Mouse (Mus musculus) MEL-GATA-1-ER (cell line): ENCODE measurements at regions not wholly inside any gene's neighbourhood (a gene's known extent, or its start where the extent isn't known, plus 50 kb on each side); places are given as distances from the start of the nearest gene placed in this dataset.
"Not testable (repeated sequence)": the region's sequence is repeated elsewhere in the genome, so short reads cannot be mapped to it uniquely, and the experiment has no call there.

Experiments
- DNase-seq: peaks from one replicate; pipeline ENCODE4 v3.0.0-alpha.2; 2012; ENCODE audit warnings: low read depth; ENCODE audit errors: extremely low read depth

DNA sequence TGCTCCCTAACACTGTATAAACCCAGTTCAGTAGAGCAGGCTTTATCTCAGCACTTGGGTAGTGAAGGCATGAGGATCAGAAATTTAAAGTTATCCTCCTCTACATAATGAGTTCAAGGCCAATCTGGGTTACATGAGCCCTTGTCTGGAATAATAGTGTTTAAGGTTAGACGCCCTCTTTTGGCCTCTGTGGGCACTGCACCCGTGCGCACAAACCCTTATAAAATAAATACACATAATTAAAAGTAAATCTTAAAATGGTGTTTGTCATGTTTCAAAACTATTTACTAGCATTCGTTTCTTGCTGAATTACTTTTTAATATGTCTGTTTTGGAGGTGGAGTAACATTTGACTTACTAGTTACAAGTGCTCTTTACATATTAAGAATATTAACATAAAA lies 271.2 kb downstream of the Cyp26b1 start:
- no peak for DNase-seq

DNA sequence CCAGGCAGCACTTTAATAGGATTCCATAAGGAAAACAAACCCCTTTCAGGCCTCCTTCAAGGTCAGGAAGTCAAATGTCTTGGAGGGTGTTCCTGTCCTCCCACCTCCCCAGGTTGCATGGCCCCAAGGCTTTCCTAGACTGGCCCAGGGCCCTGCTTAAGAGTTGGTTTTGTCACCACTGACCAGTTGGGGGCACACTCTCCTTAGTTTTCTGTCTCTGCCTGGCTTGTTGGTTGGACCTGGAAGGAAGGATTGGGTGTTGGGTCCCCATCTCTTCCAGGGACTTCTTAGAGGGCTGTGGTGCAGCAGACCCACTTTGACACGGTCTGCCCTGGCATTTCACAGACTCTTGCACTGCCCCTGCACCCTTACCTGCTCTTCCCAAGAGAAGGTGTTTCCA lies 273.1 kb downstream of the Cyp26b1 start:
- DNase-seq: no peak

DNA sequence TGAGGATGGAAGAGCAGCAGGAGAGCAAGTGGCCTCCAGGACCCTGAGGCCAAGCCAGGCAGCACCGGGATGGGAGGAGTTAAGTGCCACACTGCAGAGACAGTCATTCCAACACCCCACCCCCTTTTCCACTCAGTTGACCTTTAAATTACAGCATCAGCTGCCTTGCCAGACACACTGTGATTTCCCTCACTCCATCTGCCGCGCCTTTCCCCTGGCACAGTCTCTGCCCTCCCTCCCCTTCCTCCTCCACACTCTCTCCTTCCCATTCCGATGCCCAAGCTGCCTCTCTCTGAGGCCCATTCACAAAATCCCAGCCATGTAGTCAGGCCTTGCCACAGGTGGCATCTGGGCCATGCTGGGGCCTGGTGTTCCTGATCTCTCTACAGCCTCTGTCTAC lies 274.9 kb downstream of the Cyp26b1 start:
- no peak for DNase-seq

DNA sequence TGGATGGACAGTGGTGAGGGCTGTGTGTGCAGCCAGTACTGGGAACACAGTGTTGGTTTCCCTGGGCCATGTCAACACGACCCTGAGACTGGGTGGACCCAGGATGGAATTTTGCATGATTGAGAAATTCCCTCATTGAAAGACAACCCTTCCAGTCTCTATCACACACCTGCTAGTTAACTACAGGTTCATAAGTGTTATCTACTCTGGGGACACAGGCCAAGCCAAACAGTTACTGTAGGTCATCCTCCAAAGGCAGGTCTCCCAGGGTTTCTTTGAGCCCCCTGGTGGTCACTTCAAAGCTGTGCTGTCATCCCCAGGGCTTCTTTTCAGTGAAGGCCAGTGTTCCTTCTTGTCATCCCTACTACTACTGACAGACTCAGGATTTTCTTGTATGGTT lies 276.7 kb downstream of the Cyp26b1 start:
- no peak for DNase-seq

DNA sequence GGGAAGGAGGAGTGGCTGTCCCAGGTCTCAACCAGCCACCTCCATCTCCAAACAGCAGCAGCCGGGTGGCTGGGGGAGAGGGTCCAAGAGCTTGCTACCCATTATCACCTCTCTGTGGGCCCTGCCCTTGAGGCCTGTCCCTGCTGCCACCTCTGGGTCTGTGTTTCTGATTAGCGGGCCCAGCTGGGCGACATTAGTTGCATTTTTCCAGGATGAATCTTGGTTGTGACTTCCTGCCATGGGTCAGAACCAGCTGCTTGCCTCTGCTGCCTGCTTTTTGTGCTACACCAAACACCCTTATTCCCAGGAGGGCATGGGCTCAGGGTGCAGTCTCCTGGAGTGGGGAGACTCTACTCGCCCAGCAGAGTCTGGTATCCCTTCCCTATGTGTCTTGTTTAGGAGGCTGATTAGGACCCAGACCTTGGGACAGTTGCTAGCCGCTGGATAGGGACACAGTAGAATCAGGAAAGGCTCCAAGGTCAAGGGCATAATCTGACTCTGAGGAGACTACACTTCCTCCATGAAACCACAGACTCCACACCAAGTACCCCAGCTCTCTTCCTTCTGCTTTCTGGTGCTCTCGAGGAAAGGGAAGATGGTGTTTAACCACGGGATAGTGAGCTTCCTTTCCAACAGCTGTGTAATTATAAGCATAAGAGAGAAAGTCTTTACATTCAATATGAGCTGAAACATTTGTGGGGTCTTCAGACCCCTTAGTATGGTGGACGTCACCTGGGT lies 278.4 kb downstream of the Cyp26b1 start:
- DNase-seq: peak; percentile 26

DNA sequence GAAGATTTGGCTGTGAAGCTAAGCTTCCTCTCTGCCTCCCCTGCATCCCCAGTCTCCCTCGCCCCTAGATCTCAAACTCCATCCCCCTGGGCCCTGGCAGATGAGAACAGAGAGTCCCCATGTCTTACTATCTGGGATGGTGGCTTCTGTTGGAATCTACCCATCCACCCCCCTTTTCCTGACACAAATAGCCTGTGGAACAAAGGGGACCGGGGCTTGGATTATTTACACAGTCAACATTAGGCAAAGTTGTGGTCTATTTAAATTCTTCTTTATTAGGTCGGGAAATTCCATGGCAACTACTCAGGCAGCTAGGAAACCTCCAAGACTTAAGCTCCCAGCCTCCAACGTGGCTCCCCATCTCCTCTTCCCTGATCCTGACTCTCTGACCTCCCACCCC lies 279.9 kb downstream of the Cyp26b1 start:
- DNase-seq: no peak

DNA sequence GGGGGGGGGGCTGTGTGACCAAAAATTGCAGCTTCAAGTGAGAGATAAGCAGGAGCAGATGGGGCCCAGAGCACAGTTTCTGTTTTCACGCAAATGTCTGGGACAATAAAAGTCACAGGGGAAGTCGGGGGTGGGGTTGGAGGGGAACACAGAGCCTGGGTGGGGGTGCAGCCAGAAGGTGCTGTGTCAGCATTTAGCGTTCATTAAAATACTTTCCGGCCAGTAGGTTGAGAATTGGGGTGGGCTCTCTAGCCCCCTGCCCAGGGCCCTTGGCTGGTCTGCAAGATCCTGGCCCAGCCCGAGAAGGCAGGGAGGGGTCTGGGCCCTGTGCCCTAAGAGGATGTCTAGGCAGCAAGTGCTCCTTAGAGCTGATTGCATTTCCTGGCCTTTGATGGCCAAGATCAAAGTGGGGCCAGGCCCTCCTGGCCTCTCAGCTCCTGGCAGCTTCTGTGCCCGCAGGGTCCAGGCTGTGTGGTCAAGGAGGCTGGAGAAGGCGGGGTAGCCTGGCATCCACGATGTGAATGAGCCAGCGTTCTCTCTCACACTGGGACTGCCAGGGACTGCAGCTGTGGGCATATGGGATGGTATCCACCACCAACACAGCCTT lies 283.0 kb downstream of the Cyp26b1 start:
- no peak for DNase-seq

DNA sequence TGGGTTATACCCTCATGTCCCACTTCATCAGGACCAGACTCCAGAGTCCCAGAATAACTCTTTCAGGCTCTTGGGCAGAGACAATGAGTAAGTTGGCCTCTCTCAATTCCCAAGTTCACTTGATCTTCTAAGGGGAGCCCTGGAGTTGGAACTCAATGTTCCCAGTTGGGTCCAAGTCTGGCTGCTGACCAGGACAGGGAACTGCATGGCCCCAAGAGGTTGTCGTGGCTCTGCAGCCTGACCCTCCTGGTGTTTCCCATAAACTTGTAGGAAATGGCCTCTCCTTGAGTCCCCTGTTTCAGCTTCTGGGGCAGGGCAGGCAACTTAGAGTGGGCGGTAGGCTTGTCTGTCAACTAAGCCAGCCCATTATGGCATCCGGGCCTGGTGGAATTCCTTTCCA lies 286.2 kb downstream of the Cyp26b1 start:
- no peak for DNase-seq

DNA sequence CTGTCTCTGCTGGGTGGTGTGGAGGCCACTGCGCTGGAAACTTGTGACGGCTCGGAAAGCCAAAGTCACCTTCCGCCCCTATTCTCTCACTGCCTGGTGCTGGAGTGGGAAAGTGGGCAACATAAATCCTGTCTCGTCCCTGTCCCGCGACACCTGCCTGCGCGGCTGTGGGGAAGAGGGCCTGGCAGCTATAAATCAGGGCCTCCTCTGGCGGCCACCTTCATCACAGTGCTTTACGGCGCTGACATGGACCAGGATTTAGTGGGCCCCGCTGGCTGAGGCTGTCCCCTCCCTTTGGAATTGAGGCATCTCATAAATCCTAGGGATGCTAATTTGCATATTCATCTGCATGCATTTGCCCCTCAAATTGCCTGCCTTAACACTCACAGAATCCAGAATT lies 287.1 kb downstream of the Cyp26b1 start:
- DNase-seq: no peak

DNA sequence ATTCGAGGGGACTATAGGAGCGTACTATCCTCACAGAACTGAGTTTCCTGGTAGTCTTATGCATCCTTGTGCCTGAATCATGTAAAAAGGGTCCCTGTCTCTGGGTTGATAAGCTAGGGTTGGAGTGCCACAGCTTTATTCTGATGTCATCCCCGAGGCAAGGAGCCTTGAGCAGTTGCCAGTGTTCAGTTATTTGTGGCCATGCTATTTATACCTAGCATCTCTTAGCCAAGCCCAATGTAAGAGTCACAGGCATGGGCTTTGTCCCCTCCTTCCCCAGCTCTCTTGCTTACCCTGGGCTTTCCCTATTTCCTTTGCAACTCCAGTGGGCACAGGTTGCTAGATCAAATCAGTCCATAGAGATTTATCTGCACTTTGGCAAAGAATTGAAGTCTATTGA lies 288.6 kb downstream of the Cyp26b1 start:
- DNase-seq: no peak

DNA sequence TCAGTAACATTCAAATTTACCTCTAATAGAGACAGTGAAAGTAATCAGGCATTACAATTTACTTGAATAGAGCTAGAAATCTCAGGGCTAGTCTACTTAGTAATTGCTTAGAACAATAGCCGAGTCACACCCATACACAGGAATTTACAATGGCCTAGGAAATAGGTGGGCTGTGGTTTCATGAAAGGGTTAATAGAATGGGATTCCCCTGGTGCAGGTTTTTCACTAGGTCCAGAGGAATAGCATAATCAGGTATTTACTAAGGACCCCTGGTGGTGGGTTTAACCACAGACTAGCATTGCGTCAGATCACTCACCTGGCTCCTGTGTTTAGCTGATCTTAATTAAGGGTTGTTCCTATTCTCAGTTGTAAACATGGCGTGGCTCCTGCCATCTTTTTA lies 290.8 kb downstream of the Cyp26b1 start:
- not testable (repeated sequence) for DNase-seq

DNA sequence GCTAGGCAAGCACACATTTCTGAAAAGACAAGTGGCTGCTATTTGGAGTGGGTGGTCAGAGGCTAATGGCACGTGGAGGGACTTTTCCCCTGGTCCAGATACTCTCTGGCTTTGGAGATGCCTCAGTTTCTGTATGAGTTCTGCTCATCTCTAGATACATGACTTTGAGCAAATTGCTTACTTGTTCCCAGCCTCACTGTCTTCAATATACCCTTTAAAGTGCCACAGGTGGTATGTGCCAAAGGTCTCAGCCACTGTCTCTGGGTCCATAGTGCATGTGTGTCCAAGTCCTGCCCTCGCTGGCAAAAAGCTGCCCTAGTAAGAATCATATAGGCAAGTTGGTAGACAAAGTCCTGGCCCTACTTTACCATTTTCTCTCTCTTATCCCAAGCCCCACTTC lies 291.5 kb downstream of the Dysf start:
- DNase-seq: no peak

DNA sequence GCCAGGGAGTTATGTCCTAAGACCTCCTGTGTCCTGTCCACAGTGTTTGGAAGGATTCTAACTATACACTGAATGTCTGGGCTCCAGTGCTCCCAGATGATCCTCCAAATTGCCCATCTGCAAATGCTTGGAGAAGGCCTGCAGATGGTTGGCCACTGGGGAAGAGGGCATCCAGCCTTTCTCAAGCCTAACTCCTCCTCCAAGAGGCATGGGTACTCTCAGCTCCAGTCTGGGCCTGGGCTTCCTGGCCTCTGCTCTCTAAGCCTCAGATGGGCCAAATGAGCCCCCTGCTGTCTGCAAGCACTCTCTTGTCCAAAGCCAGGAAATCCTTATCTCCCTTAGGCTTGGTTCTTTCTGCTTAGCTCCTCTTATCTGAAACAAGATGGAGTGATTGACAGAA lies 290.8 kb downstream of the Dysf start:
- DNase-seq: no peak

DNA sequence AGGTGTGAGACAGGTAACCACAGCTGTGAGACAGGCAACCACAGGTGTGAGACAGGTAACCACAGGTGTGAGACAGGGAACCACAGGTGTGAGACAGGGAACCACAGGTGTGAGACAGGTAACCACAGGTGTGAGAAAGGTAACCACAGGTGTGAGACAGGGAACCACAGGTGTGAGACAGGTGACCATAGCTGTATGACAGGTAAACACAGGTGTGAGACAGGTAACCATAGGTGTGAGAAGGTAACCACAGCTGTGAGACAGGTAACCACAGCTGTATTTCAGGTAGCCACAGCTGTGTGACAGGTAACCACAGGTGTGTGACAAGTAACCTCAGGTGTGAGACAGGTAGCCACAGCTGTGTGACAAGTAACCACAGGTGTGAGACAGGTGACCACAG lies 265.5 kb downstream of the Dysf start:
- DNase-seq: not testable (repeated sequence)

DNA sequence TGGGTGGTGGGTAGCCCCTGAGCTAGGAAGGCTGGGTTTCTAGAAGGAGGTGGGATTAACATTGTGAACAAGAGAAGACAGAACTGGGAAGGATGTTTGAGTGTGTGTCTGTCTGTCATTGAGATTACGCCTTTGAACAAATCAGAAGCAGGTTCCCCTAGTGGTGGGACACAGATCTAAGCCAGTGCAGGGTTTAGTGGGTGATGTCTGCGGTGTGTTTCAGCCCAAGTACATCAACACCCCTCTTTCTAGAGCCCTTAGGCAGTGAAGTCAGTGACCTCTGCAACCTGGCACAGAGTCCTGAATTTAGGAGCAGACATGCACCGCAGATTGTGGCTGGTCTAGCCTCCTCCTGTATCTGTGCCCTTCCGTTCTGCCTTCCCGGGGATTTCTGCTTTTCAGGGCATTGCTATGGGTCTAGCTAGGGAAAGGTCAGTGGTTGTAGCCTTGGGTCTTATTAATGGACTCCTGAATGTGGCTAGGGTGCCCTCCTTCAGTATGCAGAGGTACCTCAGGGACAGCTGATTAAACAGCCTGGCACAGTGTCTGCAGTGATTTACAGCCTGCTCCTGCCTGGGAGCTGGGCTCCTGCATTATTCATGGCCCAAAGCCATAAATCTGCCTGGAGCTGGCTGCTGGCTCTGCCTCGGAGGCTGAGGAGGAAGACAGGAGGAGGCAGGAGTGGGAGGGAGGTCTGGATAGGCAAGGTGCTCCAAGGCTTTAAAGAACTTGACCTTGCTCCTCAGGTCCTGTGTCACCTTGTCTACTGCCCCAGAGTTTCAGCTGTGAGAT lies 264.3 kb downstream of the Dysf start:
- DNase-seq: no peak

DNA sequence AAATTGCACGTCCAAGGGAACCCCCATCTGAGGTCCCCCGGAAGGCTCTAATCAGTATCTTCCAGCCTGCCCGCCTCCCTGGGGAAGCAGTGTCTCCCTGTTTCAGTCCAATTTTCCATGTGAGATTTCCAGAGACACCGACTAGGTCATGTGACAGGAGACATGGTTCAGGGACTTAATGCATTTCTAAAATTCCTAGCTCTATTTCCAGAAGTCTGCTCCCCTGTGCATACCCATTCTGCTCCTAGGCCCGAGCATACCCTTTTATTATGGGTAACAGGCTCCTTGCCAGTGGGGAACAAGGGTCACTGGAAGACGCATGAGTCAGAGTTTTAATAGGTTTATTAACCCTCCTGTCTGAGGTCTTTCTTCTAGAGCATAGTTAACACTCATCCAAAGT lies 263.6 kb downstream of the Dysf start:
- DNase-seq: no peak

DNA sequence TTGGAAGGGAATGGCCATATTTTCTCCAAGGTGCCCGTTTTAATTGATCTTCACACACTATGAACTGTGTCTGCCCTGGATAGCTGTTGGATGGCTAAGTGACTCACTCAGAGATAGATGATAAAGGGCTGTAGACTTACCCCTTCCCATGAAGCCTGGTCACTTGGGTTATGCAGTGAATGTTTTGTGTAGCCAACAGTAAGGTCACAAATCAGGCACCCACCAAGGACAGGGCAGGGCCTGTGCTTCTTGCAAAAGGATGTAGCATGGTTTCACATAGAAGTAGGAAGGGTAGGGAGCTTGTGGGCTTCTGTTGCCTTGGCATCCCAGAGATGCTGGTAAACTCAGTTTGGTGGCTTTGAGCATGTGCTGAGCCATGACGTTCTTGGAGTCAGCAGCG lies 263.1 kb downstream of the Dysf start:
- no peak for DNase-seq

DNA sequence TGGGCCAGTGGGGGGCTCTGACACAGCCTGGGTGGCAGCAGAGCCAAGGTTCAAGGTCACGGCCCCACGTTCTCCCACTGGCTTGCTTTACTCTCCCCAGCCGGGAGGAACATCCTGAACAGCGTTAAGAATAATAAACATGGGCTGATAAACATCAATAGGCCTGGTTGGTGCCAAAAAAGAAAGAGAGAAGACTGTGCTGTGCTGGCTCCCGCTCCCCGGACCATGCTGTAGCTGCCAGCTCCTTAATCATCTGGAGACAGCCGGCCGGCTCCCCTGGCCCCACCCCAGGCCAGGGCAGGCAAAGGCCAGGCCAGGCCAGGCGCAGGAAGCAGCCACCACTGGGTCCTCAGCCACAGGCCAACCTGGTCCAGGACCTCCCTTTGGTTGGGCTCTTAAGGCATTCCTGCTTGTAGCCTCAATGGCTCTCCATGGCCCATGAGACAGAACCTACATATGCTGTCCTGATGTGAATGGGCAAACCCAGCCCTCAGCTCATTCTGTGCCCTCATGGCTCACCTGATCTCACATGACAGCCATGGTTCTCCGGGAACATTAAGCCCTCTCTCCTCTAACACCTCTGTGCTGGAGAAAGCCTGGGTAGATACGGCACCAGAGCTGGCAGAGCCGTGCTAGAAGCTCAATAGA lies 262.3 kb downstream of the Dysf start:
- no peak for DNase-seq

DNA sequence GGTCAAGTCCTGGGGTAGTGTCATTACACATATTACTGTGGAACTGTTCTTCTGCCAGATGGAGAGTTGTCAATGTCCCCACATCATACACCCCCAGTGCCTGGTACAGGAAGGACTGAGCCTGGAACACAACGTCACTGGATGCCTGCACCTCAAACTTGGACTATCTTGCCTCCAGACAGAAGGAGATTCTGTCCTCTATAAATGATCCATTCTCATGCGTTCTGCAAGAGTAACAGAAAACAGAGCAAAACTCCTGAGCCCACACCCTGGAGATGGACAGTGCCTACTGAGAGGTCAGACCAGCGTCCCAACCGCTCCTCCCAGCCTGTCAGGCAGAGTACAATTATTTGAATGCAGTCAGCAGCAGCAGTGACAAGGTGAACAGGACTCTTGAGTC lies 261.1 kb downstream of the Dysf start:
- DNase-seq: no peak

DNA sequence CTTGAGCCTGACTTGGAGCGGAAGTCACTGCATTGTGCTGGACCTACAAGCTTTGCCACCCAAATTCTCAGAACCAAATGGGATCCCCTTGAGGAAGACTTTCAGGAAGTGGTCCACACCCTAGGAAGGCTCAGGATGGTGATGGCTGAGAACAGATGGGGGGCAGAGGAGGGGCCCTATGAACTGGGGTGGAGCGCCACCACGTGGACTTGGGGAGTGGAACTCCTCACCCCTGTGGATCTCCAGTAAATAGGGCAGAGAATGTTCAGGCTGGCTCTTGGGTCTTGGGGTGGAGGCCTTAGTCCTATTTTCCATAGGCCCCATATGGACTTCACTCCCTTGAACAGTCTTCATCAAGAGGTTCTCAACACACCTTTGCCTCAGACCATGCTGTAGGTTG lies 260.6 kb downstream of the Dysf start:
- no peak for DNase-seq

DNA sequence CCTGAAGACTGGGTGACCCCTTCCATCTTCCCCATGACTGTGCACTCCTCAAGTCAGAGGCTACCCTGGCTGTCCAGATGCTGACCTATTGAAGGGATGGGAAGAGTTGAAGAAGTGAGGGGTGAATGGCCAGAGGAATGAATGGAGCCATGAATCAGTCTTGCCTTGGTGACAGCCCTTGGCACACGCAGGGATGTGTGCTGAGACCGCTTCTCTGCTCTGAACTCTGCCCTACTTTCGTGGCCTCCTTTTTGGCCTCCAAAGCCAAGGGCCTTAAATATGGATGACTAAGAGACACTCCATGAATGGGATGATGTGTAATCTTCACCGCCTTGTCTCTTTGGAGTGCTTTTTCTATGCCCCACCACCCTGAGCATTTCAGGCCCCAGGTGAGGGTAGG lies 259.7 kb downstream of the Dysf start:
- no peak for DNase-seq

DNA sequence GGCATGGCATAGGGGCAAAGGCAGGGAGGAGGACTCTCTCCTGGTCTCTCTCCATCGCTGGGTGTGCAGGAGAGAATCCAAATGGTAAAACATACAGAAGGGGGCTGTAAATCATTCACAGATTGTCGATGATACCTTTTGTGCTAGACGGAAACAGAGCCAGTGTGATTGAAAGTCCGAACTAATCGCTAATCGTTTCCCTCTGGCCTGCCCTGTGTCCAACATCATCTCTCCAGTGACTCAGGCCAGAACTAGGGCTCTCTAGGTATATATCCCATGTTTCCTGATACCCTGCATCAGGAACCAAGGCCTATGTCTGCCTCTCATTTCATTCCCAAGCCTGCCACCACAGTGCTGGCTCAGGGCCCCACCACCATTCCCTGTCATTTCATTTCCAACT lies 259.1 kb downstream of the Dysf start:
- DNase-seq: no peak
